Mouse (Mus musculus): ENCODE data around the gene Nt5dc3.

The Nt5dc3 gene

DNA sequence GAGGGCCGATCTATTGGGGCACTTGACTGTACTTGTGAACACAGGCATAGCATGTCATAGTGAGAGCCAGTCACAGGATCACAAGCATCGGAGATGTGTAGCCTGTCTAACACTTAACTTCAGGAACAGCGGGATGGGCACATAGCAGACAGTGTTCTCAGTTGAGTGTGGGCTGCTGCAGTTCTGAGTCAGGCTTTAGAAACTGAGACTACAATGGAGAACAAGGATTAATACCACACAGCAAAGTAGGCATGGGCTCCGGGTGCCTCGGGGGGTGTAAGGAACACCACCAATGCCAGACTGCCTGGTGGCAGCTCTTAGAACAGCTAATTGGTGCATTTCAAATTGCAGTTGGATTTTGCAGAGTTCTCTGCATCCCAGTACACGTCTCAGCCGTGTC lies 42.2 kb downstream of the Nt5dc3 start:
- no peak for DNase-seq

DNA sequence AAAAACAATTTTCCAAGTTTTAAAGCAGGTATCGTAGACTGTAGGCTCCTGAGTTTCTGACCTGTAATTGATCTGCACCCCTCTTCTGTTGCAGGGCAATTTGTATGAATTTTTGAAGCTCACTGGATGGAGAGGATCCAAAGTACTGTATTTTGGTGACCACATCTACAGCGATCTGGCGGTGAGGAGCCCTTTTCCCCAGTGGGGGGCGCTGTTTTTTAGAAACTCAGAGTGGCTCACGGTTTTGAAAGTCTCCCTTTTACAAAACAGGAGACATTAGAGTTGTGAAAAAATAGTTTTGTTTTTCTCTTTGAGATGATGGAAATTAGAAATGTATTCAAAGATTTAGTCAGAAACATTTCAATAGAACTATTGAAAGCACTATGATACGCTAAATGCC lies 45.3 kb downstream of the Nt5dc3 start:
- no peak for DNase-seq

DNA sequence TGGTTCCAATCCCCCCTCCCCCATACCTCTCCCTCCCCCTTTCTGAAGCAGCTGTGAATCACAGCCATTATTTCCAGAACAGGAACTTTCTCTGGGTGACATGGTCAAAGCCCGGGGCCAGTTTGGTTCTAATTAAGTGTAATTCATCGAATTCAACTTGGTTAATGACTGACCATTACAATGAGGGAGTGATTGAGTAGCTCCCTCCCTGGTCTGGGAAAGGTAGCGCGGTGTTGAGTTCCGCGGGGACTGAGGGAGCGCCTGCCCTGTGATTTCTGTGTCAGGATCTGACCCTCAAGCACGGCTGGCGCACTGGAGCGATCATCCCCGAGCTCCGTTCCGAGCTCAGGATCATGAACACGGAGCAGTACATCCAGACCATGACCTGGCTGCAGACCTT lies 46.1 kb downstream of the Nt5dc3 start:
- no peak for DNase-seq

DNA sequence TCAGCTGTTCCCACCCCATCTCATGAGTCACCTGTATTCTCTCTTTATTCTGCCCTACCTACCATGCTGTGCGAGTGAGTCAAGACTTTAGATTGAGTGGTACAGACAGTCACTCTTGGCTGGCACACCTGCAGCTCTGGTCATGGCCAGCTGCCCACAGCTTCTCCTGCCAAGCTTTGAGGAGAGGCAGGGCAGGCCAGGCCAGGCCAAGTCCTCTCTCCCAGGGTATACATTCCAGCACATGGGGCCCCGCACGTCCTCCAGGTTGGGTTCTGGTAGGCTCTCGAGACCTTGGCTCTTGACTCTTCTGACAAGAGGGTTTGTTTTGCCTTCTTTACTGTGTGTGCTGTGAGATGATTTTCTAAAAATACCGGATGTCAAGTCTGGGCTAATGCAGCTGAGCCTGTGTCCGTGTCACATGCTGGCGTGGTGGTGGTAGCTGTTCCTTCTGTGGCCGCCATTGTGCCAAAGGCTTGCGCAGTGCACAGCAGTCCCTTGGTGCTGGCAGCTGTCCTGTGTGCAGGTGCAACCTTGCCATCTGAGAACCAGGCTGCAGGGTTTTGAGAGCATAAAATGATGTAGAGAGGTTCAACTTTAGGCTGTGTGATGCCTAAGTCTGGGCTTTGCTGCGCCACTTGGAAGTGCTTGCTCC lies 47.2 kb downstream of the Nt5dc3 start:
- peak; percentile 69 for DNase-seq

DNA sequence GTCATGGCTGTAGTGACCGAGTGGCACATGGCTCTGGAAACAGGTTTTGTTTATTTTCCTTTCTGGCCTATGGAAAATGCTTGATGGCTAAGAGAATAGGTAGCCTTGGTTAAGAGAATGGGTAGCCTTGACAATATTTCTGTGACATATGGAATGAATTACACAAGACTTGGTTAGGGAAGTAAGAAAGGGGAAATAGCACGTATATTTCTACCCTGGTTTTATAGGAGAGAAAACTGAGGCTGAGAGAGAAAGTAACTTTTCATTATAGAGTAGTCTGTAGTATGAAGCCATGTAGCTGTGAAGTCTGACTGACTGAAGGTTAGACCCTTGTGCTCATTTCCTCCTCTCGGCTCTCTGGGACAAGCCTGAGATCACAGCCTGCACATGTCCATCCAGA lies 48.1 kb downstream of the Nt5dc3 start:
- no peak for DNase-seq

DNA sequence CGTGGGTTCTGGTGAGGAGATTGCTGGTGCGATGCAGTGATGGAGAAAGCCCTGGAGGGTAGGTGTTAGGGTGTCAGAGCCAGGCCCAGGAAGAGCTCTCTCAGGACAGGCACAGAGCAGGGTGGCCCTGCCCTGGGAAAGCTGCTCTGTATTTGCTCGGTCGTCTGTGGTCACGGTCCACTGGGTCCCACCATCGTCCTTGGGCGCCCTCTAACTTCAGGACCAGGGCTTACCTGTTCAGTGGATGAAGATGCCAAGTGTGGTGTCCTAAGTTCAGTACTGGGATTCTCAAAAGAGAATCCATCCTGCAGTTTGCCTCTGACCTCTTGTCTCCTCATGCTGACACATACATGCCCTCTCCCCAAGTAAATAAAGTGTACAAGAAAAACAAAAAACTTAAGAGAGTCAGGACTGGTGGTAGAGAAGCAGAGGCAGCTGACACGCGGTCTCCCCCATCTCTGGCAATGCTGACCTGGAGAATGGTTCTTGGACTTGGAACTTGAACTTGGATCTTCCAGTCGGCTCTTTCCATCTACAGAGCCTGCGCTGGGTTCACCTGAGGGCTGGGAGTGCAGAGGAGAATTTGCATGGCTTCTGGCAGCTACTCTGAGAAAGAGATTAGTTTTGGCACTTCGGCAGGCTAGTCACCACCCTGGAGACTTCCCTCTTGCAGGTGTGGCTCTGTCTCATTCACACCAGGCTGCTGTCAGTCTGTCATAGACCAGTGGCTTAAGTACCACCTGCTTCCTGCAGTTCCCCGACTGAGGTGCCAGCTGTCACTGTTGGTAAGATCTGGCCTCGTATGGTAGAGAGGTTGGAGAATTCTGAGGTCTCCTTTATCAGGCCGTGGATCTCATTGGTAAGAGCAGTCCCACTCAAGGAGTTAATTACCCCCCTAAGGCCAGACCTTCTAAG lies 49.7 kb downstream of the Nt5dc3 start:
- no peak for DNase-seq

DNA sequence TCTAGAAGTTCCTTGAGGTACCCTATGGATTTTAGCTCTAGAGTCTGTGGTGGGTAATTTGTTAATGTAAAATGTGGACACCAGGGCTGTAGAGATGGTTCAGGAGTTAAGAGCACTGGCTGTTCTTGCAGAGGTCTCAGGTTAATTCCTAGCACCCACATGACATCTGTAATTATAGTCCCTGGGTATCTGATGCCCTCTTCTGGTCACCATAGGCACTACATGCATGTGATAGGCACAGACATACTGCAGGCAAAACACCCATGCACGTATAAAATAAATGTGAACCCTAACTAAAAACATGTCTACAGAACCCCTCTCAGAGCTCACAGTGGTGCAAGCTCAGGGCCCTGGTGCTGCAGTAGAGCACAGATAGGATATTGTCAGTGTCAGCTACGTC lies 50.7 kb downstream of the Nt5dc3 start:
- DNase-seq = no peak

DNA sequence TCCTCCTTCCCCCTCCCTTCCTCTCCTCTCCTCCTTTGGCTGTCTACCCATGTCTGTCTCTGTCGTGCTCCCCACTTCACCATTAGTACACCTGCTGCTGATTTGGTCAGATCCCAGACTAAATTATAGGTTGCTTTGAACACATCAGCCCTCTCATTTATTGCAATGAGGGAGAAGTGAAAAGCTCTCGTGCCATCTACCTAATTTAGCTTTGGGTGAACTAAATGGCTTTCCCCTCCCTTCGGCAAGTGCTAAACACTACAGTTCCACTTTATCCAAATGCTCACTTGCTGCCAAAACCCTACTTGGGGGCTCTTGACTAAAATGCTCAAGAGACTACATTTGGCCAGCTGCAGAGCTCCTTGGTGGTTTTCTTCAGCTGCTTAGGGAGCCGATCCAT lies 58.0 kb downstream of the Nt5dc3 start:
- DNase-seq = no peak

DNA sequence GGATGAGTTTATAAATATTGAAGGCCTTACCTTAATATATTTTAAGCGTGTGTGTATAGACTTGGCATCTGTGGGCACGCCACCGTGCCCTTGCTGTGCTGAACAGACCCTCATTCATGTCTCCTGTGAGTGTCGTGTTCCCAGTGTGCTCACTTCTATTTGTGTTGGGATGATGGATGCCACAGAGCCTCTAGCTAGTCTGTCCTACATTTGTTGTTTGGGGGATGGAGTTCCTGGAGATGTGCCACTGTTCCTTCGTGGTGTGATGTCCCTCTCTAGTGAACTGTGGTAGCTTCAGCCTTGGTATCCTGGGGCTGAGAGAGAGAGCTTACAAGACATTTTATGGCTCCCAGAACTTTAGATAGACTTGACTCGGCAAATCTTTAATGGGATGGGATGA lies 60.0 kb downstream of the Nt5dc3 start:
- DNase-seq = no peak

DNA sequence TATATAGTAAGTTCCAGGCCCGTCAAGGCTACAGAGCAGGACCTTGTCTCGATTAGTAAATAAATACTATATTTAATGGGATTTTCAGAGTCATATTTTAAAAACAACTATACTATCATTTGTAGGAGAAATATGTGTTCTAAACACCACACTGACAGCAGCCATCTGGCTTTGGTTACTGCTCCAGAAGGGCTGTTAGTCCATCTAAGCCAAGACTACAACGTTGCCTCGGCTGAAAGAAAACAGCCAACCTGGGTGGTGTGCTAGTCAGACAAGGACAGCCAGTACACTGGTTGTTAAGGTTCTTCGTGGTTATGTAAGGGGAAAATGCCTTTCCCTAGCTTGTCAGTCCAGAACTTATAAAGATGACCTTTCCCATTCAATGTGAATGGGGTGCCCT lies 63.9 kb downstream of the Nt5dc3 start:
- DNase-seq = no peak

DNA sequence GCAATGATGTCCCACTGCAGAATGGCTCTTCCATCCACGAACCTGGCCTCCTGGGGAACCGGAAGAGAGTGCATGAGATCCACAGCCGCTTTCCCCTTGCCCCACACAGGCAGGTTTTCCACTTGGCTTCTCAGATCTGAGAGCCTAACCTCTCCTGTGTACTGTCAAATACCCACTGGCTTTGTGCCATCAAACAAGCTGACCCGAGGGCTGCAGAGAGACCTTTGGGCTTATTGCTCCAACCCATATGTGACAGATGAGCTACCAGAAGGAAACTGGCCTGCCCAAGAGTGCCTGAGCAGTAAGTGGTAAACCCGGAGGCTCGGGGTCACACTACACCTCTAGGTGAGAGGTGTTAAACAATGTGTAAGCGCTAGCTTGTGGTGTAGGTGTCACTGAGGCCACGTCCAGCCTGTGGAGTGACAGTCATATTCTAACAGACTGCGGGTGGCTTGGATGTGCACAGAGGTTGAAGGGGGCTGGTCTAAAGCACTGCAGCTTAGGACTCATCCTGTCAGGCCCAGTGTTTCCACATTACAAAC lies 68.2 kb downstream of the Nt5dc3 start:
- no peak for DNase-seq

DNA sequence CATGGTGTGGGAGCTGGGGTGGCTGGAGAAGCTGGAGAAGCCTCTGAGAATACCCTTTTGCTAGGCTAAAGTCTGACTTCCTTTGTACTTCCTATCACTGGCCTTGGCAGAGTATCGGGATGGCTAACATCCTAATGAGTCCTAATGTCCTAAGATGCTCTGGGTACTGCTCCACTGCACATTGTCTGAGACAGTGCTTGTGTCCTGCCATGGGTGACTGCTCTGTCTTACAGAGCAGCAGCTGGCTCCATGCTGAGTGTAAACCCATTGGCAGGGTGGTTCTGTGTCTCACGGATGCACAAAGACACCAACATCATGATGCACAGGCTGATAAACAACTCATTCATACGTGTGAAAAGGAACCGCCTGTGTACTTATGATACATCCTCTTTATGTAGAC lies 70.3 kb downstream of the Nt5dc3 start:
- no peak for DNase-seq

DNA sequence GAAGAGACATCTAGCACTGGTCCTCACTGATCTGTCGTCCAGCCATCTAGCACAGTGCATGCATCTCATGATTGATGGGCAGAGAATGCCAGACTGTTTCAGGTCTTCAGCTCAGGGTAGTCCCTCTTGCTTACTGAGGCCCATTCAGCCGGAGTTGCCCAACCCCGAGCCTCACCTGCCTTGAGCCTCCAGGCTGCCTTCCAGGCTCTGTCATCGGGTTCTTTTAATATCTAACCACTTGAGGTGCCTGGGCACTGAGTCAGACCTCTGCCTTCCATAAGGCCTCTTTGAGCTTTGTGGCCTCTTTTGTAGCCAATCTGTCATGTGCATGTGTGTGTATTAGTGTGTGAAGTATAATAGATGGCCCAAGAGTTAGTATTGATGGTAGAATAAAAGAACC lies 70.7 kb downstream of the Nt5dc3 start:
- DNase-seq = no peak

DNA sequence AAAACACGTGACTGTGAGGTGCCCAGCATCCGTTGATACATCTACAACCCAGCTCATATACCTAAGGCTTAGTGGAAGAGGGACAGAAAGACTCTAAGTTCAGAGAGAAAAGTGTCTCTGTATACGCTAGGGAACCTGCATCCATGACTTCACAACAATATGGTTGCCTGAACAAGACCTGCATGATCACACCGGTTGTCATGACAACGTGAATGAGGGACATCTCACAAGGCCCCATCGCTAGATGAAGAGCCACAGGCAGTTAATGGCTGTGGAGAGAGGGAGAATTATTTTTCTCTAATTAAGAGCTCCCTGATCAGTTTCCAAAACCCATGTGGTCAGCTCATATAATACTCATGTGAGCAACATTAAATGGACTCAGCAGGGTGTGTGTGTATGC lies 73.4 kb downstream of the Nt5dc3 start:
- DNase-seq = no peak

DNA sequence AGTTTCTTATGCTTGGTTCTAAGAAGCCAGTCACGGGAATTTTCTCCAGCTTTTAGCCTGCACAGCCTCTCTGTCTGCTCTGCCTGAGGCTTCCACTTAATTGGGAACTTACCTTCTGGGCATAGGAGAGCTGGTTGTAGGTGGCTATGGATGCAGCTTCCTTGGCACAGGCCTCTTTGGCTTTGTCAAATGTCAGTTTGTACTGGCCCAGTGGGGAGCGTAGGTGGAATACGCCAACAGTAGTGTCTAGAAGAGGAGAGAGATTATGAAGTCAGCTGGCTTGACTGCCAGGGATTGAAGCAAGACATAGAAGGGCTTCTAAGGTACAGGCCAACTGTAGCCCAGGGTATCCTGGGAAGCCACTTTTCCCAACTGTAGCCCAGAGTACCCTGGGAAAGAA lies 74.6 kb downstream of the Nt5dc3 start:
- no peak for DNase-seq

DNA sequence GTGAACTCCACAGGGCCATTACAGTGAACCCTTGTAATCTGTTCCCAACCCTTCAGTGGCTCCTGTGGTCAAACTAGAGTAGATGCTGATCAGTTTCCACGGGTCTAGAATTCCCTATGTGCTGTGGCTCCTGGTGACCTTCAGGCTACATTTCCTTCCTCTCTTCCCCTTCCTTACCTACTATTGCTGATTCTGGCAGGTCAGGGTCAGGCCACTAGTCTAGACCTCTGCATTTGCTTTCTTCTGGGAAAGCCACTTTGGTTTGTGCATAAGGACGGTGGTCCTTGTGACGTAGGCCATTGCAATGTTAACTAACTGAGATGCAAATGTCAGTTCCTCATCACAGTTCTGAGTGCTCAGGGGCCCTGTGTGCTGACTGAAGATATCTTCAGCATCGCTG lies 81.6 kb downstream of the Nt5dc3 start:
- DNase-seq = no peak

DNA sequence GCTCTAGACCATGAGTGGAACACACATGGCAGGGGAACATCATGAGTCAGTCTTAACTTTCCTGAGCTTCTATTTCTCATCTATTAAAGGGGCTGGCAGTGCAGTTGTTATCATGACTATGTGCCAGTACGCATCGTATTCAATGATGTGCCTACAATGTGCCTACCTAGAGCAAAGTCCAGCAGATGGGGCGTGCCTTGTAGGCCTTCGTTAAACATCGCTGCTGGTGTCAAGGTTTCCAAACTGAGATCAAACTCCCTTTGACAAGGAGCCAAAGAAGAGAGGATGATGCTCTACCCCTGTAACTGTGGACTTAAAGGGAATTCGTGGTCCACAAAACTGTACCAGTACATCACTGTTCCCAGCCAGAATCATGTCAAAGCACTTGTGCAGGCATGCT lies 83.7 kb downstream of the Nt5dc3 start:
- no peak for DNase-seq

DNA sequence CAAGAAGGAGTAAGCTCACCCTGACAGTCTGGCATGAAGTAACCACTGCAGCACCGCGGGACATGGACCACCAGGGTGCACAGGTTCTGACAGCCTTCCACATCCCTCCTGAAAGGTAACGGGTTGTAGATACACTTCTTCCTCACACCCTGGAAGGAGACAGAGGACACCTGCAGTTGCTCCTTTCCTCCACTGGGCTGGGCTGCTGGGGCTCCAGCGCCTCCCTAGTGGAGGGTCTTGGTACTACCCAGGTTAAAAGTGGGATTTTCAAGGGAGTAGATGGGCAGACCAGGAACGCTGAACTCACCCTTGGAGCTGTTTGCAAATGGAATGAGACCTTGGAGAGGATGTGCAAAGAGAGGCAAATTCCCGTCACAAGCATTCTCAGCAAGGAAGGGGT lies 84.6 kb downstream of the Nt5dc3 start:
- no peak for DNase-seq

DNA sequence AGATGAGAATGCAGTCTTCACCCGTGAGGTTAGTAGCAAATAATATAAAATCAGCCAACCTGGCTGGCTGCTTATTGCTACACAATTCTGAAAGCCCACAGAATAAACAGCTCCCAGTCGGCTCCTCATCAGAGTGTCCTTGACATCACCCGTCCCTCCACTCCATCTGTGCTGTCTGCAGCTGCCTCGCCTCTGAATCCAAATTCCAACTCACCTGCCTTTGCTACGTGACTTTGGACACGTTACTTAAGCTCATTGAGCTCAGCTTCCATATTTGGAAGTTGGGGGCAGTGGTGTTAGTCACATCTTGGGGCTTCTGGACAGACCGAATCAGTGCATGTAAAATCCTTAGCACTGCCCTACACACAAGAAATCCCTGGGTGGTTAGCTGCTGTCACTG lies 93.3 kb downstream of the Nt5dc3 start:
- no peak for DNase-seq

DNA sequence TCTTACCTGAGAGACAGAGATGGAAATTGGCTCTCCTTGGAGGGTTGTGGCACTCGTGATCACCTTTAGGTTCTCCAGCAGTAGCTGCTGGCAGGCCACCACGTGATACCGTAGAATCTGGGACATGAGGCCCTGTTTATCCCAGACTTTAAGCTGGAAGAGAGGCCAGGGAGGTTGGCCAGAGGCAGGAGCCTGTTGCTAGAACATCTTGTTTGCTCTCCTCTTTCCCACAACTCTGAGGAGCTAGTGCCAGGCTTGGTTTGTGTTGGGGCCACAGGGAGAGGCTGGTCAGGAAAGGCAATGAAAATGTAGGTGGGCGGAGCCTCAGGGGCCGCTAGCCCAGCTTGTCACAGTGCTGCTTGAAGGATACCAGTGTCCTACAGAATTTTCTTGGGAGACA lies 93.8 kb downstream of the Nt5dc3 start:
- no peak for DNase-seq

DNA sequence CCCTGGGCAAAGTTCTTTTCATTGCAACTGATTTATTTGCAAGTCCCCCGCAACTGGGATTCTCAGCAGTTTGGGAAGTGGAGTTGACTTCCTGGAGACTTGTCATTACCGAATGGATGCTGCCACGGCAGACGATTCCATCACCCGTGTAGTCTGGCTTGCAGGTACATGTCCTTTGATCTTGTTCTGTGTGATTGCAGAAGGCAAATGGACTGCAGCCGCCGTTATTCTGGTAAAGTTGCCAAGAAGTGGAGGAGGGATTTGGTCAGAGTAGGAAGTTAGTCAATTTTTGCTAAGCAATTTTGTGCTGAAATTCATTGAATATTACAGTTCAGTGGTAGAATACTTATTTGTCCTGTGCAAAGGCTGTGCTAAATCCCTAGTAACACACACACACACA lies 99.9 kb downstream of the Nt5dc3 start:
- no peak for DNase-seq

DNA sequence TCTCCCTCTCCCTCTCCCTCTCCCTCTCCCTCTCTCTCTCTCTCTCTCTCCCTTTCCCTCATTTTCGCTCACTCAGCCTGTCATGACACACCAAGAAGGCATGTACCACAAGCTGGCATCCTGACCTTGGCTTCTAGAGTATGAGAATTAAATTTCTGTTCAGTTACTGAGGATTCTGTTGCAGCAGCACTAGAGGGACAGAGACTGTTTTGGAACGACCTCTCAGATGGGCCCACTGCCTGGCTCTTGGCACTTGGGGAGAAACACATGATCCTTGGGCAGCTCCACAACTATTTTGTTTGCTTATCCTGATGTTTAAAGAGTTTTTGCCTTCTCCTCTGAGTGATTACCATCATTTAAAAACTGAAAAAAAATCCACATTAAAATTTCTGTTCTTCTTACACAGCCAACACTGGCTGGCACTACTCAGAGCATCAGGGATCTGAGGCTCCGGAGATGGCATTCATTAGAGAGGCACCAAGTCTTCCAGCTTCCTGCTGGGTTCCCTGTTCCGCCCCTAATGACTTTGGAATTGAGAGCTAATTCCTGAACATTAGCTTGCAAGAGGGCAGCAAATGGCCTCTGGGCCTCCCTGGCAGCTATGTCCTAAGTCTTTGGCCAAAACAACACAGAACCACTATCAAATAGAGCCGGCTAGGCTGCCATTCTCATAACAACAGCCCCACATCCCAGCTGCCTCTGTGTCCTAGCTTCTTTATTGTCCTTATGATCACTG lies 101.4 kb downstream of the Nt5dc3 start:
- peak; percentile 12 for DNase-seq

DNA sequence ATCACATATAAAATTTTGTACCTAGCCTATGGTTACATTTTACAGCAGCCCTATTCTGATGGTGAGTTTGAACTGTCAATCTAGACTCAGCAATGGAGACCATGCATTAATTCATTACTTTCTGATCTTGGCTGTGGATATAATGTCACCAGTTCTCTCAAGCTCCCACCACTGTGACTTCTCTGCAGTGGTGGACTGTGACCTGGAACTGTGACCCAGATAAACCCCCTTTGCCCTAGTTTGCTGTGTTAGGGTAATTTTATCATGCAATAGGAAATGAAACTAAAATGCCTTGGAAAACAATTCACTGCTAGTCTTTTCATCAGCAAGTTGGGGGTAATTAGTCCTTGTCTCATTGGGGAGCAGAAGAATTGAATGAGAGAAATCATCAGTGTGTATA lies 102.6 kb downstream of the Nt5dc3 start:
- no peak for DNase-seq

DNA sequence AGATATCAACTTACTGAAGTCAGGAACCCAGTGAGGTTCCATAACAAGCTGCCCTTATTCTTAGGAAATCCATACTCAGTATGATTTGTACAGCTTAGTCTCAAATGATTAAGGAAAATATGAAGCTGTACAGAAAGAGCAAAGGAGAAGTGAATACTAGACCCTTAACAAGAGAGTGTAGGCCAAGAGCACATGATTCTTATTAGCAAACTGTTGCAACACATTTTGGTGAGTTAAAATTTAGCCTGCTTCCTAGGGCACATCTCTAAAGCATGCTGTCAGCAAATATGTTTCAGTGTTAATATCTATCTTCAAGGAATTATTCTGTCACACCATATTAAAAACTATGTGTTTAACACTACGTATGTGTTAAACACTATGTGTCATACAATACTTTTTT lies 107.6 kb downstream of the Nt5dc3 start:
- no peak for DNase-seq
